Mouse (Mus musculus) ovary, postnatal 10 days (tissue): Measurements from ENCODE around the gene Bspry.

Experiments
- DNase-seq: peaks from one replicate; pipeline ENCODE4 v3.0.0; 2022; ENCODE audit warnings: low spot score

Bspry gene

GRCm38 (mm10) chr4:62480709-62481605, 1.1 kb downstream of the Bspry start:
- DNase-seq, result no peak

GRCm38 (mm10) chr4:62484928-62485327, 5.1 kb downstream of the Bspry start:
- DNase-seq, result no peak

- no peak for DNase-seq
Observed at GRCm38 (mm10) chr4:62485450-62486161, 5.8 kb downstream of the Bspry start.

- no peak for DNase-seq
Observed at GRCm38 (mm10) chr4:62486162-62486696, 6.4 kb downstream of the Bspry start.

- DNase-seq, result no peak
Observed at GRCm38 (mm10) chr4:62487172-62487571, 7.3 kb downstream of the Bspry start.

GRCm38 (mm10) chr4:62487914-62488313, 8.1 kb downstream of the Bspry start:
- DNase-seq, result no peak

- DNase-seq, result no peak
Observed at GRCm38 (mm10) chr4:62492682-62493081, 12.8 kb downstream of the Bspry start.

GRCm38 (mm10) chr4:62494230-62494629, 14.4 kb downstream of the Bspry start:
- no peak for DNase-seq

- no peak for DNase-seq
Observed at GRCm38 (mm10) chr4:62495946-62496345, 16.1 kb downstream of the Bspry start.

- no peak for DNase-seq
Observed at GRCm38 (mm10) chr4:62496815-62497214, 17.0 kb downstream of the Bspry start.

GRCm38 (mm10) chr4:62500799-62501198, 20.9 kb downstream of the Bspry start:
- DNase-seq, result no peak

- DNase-seq, result no peak
Observed at GRCm38 (mm10) chr4:62501534-62501933, 21.7 kb downstream of the Bspry start.

- peak; percentile 75 for DNase-seq
Observed at GRCm38 (mm10) chr4:62501964-62502732, 22.3 kb downstream of the Bspry start.

- DNase-seq, result no peak
Observed at GRCm38 (mm10) chr4:62502969-62503368, 23.1 kb downstream of the Bspry start.

GRCm38 (mm10) chr4:62503374-62503970, 23.6 kb downstream of the Bspry start, which contains the start of gene Hdhd3:
Gene Hdhd3 (minus strand): TSS chr4:62503467.
- no peak for DNase-seq

GRCm38 (mm10) chr4:62505991-62506390, 26.1 kb downstream of the Bspry start:
- DNase-seq, result no peak

GRCm38 (mm10) chr4:62506798-62507197, 26.9 kb downstream of the Bspry start:
- DNase-seq, result no peak

- no peak for DNase-seq
Observed at GRCm38 (mm10) chr4:62508839-62509238, 29.0 kb downstream of the Bspry start.

GRCm38 (mm10) chr4:62509946-62510345, 30.1 kb downstream of the Bspry start:
- DNase-seq, result no peak

- DNase-seq, result no peak
Observed at GRCm38 (mm10) chr4:62513998-62514506, 34.2 kb downstream of the Bspry start.

- no peak for DNase-seq
Observed at GRCm38 (mm10) chr4:62514995-62515394, 35.1 kb downstream of the Bspry start.
